Mouse (Mus musculus) gastrocnemius, postnatal 25 days (tissue): ENCODE measurements around the gene Alox12. TPM values are rescaled to one million over a fixed set of nuclear protein-coding genes. Genes with fewer than 3 reads are reported as not detected.

Source experiments
- DNase-seq: peaks from one replicate; pipeline ENCODE4 v3.0.0; 2022
- total RNA-seq, 2 experiments: library from RNA; stranded (reverse); gene quantifications; 1 replicate in 1 of 2; 2 replicates in 1 of 2; pipeline ENCODE4 v1.2.3; 2021

The Alox12 gene
- total RNA-seq, 2 experiments from 2014 or later = 0.67 to 0.80 TPM

DNA sequence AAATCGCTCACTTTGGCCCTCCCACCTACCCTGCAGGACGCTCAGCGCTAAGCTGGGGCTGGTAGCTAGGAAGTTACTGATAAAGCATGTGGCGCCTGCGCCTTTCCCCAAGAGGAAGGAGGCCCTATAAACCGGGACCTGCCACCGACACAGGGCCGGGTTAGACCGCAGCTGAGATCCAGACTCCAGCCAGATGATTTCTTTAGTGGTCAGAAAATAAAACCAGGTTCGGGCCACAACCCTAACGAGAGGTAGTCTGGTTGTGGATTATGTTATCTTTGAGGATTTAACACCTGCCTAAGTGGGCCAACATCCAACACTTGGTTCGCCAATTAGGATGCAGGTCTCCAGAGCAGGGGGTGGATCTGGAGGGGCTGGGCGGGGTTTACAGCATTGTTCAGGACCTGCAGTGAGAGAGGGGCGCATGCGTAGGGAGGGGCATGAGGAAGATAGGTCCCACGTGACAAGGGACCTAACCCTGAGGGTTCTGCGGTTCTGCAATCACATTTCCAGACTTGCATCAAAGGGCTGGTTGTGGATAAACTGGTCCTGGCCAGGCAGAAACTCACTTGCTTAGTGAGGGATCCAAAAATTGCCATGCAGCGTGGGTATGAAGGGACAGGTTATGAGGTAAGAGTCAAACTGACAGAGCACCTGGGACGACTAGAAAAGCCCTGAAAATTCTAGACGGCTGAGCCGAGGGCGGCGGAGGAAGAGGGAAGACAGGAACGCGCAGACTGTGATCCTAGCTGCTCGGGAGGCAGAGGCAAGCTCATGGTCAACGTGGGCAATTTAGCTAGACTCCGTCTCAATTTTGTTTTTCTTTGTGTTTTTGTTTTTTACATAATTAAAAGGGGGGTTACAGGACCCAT, 34.2 kb downstream of the Alox12 start, which contains the start of gene Slc16a13:
Gene Slc16a13, minus strand, starts transcription at position 334 of the 872 bp plus-strand sequence.
- peak; percentile 87 for DNase-seq

DNA sequence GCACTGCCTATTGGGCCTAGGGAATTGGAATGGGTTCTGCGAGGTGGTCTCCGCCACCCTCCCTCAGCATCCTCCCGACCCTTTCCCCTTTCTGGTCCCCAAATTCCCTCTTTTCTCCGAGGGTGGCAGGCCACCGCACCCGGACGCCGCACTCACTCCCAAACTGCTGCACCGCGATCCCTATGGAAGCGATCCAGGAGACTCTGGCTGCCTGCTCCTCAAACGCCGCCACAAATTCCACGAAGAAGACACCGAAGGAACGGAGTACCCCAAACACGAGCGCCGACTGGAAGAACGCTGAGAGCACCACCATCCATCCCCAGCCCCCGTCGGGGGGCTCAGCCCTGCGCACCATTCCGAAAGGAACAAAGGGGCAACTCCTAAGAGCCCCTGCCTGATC, 34.8 kb downstream of the Alox12 start:
- DNase-seq = no peak

DNA sequence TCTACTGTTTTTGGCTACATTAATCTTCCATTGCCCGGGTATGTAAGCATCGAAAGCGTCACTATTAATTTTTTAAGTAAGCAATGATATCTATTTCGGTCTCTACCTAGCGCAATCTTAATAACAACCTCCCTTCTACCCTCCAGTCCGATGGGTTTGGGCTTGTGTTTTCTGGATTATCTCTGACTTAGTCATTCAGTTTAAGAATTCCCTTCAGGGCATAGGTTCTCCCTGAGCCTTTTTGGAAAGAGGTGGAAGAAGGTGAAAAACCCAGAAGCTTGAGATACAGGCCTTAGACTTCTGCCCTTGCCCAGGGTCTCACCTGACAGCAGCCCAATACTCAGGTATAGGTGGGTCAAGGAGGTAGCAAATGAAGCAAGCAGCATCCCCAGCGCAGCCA, 35.3 kb downstream of the Alox12 start:
- DNase-seq = no peak

DNA sequence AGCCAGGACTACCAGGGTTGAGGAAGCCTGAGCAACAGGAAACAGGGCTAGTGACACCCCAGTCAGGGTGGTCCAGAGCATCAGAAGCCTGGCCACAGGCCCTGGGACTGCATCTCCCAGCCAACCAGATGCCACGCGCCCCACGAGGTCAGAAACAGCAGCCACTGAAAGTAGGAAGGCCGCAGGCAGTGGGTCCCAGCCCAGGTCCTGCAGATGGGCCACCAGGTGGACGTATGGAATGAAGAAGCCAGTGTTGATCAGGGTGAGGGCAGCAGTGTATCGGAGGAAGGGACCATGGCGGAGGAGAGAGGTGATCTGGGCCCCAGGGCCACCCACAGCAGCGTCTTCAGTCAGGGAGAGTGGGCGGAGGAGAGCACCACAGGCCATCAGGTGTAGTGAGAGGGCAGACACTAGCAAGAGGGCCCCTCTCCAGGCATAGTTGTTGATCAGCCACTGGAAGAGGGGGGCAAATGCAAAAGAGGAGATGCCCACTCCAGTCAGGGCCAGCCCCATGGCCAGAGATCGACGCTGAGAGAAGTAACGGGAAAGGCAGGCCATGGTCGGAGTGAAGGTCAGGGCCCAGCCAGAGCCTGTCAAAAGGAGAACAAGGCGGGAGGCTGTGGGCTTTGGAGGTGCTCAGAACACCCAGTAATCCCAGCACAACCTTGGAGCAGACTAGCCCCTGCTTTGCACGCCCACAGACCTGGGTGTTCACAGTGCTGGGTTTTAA, 36.2 kb downstream of the Alox12 start:
- DNase-seq = no peak

DNA sequence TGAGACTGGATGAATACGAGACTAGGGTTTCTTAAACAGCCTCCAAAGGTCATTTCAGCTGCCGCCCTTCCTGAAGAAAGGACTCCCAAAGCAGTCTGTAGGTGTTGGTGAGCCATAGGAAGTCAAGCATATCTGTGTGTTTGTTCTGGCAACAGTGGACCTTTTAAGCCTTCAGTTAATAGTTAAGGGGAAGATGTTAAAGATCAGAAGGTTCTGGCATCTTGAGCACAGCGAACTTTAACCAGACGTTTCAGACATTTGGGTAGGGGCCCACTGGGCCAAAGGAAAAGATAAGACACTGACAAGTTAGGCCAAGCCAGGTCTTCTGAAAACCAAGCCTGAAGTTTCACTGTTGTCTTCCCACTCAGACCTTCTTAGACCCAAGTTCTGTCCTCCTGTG, 37.1 kb downstream of the Alox12 start:
- no peak for DNase-seq

DNA sequence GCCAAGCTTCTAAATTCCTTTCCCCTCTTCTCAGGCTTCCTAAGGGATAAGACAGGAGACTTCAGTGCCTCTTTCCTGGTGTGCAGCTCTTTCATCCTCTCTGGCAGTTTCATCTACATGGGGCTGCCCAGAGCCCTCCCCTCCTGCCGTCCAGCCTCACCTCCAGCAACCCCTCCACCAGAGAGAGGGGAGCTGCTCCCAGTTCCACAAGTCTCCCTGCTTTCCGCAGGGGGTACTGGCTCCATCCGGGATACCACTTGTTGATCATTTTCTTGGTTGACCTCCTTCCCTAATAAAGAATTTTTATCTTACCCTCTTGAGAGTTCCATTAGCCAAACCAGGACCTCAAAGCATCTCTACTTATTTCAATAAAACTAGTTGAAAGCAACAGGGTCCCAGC, 39.0 kb downstream of the Alox12 start:
- no peak for DNase-seq

DNA sequence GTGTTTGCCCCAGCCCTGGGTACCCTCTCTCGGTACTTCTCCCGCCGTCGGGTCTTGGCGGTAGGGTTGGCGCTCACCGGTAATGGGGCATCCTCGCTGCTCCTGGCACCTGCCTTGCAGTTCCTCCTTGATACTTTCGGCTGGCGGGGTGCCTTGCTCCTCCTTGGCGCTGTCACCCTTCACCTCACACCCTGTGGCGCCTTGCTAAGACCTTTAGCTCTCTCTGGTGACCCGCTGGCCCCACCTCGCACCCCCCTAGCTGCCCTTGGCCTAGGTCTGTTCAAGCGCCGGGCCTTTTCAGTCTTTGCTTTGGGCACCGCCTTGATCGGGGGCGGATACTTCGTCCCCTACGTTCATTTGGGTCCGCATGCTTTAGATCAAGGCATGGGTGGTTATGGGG, 39.9 kb downstream of the Alox12 start:
- no peak for DNase-seq

DNA sequence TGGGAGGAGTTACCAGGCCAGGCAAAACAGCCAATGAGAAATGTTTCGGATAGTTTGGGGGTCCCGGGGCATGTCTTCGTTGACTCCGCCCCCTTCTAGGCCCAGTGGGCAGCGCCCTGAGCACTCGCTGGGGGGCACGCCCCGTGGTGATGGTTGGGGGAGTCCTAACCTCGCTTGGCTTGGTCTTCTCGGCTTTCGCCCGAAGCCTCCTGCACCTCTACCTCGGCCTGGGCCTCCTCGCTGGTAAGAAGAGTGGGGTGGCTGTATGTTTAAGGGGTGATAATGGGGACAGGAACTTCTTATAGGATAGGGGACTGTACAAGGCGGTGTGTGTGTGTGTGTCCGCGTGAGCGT, 40.3 kb downstream of the Alox12 start:
- DNase-seq = no peak

DNA sequence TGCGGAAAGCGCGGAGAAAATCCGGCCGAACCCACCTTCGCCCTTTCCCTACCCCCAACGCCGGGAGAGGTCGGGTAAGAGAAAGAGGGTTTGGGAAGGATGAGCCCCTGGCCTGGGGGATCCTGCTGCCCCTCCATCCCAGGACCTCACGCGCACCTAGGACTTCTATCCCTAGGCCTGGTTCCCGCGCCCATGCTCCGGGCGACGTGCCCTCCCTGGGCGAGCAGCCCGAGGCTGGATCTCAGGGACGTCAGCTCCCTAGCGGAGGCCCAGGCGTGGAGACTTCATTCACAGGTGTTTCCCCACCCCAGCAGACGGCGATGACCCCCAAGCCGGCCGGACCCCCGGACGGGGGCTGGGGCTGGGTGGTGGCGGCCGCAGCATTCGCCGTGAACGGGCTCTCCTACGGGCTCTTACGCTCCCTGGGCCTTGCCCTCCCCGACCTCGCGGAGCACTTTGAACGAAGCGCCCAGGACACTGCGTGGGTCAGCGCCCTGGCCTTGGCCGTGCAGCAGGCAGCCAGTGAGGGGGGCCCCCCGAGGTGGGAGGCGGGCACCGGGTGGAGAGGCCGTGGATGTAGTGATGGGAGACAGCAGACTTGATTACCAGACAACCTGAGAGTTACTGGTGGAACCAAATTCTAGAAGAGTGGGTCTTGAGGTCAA, 40.8 kb downstream of the Alox12 start:
- no peak for DNase-seq

DNA sequence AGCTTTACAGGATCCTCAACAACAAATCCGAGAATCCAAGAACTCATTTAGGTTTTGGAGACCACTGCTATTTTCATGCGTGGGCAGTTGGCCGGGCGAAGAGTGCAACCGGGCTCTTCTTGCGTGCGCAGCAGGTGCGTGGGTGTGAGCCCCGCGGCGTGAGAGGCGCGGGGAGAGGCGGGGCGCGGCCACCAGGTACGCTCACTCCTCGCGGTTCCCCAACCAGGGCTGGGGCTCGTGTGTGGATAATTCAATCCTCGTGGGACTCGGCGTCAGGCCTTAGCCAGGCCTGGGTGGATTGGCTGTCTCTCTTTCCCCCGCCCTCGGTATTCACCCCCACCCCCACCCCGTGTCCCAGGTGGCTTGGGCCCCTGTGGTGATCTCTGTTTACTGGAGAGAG, 41.4 kb downstream of the Alox12 start:
- DNase-seq = no peak

DNA sequence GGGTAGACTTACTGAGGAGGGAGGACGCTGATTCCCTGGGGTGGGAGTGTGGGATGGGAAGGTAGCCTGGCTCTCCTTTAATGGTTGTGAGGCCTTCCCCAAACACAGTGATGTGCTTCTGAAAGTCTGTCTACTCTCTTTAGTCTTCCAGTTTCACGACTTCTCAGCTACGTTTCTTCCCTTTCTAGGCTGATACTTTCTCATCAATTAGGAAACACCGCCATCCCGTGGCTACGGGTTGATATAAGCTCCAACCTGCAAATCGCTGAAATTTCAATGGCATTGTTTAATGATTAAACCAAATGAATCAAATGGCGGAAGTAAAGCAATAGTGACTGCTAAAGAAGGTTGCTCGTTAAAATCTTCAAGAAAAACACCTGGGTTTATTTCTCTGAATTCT, 42.3 kb downstream of the Alox12 start:
- DNase-seq = no peak

DNA sequence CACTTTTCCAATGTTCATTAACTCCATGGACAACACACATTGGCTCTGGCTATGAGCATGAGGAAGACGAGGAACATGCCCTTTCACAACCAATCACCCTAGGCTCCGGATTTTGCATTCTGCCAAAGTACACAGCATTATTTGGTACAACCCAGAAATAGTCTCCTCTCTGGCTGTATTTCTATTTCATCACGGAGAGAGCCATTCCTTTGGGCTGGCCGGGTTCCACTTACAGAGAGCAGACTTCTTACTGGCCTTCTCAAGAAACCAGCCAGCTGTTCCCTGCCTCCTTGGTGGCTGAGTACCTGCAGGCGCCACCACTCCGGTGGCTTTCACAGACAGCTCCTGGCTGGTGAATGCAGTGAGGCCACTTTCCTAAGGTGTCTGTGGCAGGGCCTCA, 42.7 kb downstream of the Alox12 start, which contains the start of gene Slc16a11:
Gene Slc16a11, plus strand, starts transcription at position 330 of the 400 bp plus-strand sequence.
- DNase-seq = no peak

DNA sequence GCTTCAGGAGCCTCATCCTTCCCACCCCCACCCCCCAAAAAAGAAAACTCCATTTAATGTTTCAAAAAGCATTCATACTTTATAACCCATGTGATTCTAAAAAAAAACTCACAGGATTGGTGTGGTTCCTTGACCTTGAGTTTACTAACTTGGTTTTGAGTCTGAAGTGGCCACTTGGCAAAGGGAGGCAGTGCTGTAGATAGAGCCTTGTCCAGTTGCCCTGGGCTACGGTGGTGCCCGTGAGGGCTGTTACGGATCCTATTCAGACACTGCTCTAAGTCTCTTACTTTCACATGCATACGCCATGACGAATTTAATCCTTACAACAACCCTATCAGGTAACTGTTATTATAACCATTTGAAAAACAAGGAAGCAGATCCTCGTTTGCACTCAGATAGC, 43.2 kb downstream of the Alox12 start:
- no peak for DNase-seq

DNA sequence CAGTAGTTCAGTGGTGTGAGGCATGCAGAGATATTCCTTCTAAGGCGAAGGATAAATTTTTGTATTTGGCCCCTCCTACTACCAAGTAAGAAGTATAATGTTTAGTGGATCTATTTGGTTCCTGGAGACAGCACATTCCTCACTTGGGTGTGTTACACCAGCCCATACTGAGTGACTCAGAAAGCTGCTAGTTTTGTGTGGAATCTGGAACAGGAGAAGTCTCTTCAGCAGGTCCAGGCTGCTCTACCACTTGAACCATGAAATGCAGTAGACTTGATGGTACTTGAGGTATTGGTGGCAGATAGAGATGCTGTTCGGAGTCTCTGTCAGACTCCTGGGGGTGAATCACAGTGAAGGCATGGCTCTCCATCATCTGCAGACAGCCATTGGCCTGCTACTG, 44.5 kb downstream of the Alox12 start:
- no peak for DNase-seq

DNA sequence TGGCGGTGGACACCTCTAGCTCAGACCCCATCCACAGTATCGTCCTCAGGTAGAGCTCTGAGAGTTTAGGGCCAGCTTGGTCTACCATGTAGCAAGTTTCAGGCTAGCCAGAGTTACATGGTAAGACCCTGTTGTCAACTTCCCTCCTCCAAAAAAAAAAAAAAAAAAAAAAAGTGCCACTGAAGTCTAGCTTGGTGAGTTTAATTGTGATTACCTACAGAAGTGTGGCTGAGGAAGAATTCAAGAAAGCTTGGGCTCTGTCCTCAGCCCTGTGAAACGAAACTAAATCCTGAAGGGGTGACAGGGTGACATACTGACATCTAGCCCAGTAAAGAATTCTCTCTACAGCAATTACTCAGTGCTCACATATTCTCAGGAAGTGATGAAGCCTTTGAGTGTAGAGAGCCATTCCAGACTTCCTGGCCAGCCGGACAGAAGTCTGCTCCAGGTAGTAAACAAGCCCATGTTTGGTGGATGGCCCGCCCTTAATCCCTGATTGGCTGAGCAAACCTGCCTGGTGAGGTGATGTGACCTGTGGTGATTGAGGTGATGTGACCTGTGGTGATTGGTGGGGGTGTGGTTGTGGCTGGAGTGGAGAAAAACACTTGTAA, 46.3 kb downstream of the Alox12 start:
- DNase-seq = no peak

DNA sequence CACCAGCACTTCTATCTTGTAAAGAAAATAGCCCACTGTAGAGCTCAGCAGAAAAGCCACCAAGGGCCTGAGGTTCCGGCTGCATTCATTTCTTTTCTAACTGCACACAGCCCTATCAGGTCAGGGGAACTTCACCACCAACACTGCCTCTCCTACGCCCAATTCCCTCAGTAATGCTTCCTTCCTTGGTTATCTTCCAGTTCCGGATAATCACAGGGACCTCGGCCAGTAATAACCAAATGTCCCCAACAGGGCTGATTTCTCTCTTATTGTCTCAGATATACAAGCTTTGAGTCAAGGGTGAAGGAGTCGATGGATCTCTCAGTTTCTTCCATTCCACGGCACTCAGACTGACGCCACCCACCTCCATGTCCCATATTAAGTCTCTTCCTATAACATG, 47.9 kb downstream of the Alox12 start:
- DNase-seq = no peak

DNA sequence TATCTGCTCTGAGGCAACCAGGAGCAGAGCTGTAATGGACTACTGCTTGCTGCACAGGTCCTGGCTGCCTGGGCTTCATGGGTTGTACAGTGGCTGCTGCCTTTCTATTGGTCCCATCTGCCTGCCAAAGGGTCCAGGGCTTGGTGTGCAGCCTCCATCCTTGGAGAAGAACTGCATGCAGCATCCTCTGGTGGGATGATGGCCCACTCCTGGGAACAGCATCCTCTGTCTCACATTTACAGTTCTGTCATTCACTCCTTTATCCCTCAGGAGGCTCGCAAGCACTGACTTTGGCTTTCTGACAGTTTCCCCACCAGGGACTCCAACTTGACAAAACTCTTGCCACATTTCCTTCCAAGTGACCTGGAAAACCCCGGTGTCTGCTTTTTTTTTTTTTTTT, 48.4 kb downstream of the Alox12 start:
- no peak for DNase-seq

DNA sequence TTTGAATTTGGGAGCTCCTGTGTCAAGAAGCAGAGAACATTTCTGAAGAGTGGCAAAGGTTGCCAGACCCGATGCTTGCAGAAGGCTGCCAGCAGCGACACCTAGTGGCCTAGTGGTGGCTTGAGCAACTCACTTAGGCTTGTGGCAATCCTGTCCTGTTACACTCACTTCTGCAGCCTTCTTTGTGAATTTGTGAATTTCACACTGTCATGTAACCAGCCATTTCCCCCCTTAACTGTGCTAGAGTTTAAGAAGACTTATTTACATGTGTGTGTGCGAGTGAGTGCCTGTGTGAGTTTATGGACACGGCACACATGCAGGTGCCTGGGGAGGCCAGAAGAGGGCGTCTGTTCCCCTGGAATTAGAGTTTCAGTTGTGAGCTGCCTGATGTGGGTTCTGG, 53.5 kb downstream of the Alox12 start:
- DNase-seq = peak; percentile 62

DNA sequence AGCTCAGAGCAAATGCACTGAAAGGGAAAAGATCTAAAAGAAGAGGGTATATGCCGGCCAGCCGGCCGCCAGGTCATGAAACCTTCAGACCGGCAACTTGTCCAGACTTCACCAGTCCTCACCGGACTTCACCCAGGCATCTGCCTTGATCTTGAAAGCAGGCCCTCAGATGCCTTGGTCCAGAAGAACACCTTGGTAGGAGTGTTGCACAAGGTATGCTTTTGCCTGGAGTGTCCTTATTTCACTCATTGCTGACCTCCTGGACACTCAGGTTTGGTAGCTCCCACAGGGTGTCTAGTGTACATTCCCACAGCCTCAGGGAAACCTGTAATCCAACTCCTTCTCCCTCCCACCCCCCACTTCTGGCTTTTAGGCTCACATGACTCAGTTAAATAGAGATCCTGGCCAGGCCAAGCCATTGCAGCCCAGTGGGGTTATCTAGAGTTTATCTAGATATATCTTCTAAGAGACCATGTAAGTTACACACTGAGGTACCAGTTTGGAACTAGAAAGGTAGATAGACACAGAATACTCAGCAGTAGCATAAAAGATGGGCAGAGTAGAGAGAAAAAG, 55.0 kb downstream of the Alox12 start:
- DNase-seq = no peak

DNA sequence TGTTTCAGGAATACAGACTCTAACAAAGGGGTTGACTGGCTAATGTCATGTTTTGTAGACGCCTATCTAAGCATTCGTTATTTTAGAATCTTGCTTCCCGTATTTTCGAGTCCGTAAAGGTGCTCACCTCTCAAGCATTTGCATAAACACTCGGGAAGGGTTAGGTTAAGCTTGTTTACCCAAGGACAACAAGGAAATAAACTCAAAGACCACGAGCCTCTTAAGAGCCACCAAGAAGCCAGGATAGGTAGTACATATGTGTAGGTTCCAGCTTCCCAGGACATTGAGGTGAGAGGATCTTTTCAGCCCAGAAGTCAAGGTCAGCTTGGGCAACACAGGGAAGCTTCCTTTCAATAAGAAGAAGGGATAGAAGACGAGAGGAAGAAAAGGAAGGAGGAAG, 56.0 kb downstream of the Alox12 start:
- no peak for DNase-seq

DNA sequence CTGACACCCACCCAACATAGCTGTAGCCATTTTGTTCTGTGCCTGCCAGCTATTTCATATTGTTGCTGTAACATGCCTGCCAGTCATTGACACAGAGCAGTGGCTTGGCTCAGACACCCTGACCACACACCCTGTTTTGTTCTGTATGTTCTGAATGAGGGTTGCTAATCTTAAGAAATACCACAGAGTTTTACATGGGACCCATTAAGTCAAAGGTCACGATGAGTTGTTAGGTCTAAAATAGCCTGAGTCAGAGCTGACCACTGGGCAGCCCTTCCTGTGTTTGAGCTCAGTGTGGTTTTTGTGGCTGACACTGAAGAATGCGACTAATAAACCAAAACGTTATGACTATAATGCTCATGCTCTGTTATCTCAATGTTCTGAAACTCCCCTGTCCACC, 56.8 kb downstream of the Alox12 start:
- no peak for DNase-seq
